Mouse (Mus musculus): Measurements from ENCODE around the gene Tcp10a. TPM values are rescaled to one million over a fixed set of nuclear protein-coding genes. Genes with fewer than 3 reads are reported as not detected.
"Not testable (repeated sequence)": the region's sequence is repeated elsewhere in the genome, so short reads cannot be mapped to it uniquely, and the experiment has no call there.

The Tcp10a gene
- not detected in 2 replicates for polyA plus RNA-seq (2015; fragmentation: Nextera tagmentation; extraction: Ambion mirVana)

GRCm38 (mm10) chr17:7324346-7324745 is at the start of gene Tcp10a:
Tcp10a (plus strand) TSS chr17:7324646.
- H3K36me3 ChIP-seq; ATAC-seq (ENCODE audit: insufficient read depth, low FRiP score, low read depth); H3K4me1 ChIP-seq; H3K27me3 ChIP-seq (replicated peaks); H3K4me3 ChIP-seq (replicated peaks); H3K9ac ChIP-seq; H3K27ac ChIP-seq; H3K9me3 ChIP-seq; H3K4me2 ChIP-seq: not testable (repeated sequence)
- 95% methylated on average over 5 of the region's 5 CpGs for WGBS

DNA sequence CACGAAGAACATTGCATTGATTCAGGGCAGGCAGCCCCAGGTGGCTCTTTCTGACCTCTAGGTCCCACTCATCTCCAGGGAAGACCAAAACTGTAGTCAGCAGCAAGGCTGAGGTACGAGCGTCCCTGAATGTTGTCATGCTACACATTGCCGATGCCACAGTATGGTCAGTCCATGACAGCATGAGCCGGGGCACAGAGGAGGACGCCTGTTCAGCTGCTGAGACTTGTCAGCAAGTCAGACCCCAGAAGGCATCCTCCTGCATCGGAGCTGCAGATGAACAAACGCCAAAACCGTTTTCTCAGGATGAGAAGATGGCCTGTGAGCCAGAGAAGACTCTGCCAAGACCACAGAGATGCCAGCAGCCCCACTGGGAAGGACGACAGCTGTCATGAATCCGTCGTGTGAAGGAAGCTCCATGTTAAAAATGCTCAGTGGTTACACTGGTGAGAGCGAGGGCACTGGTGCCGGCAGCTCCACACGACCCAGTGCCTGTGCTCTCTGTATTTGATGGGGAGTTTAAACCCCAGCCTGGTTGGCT is 45.7 kb upstream of the Tcp10a start:
- Histone ChIP-seq H3K9ac (no peak overlapping the region), H3K4me2 (no peak overlapping the region), H3K4me1 (peaks cover 4% of the 10 kb centered on the region; the same call in 1 of the 2 replicates), H3K9me3 (no peaks in the 10 kb centered on the region), H3K4me3 (replicated peaks) (no peak overlapping the region), H3K36me3 (no peaks in the 10 kb centered on the region), H3K27me3 (replicated peaks) (no peaks in the 10 kb centered on the region), H3K27ac (no peak overlapping the region)
- ATAC-seq (ENCODE audit: insufficient read depth, low FRiP score, low read depth) = no peak
- 91% methylated on average over 15 of the region's 15 CpGs for WGBS

DNA sequence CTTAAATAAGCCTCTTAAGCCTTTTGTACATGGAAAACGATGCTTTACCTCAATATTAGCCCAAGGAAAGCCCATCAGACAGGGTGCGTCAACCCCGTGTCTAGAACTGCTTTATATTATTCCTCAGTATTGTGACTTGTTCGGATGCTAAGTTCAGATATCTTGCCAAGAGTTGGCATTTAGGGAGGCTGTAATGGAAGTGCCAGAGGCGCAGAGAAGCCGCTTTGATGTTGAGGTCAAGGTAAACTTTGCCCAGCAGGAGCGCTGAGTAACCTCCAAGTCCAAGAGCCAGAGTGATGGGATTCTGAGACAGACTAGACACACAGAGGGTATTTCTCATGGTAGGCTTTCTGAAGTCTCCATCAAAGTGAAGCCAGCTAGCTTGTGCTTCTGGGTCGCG is 45.2 kb upstream of the Tcp10a start:
- H3K36me3 ChIP-seq = no peaks in the 10 kb centered on the region
- H3K9me3 ChIP-seq = no peaks in the 10 kb centered on the region
- H3K4me1 ChIP-seq = peaks cover 8% of the 10 kb centered on the region; the same call in 1 of the 2 replicates
- no peak overlapping the region for H3K9ac ChIP-seq
- H3K4me3 ChIP-seq (replicated peaks) = no peak overlapping the region
- ATAC-seq (ENCODE audit: insufficient read depth, low FRiP score, low read depth) = no peak
- 88% methylated on average over 9 of the region's 9 CpGs for WGBS
- H3K27me3 ChIP-seq (replicated peaks) = no peaks in the 10 kb centered on the region
- H3K27ac ChIP-seq = no peak overlapping the region
- no peak overlapping the region for H3K4me2 ChIP-seq

DNA sequence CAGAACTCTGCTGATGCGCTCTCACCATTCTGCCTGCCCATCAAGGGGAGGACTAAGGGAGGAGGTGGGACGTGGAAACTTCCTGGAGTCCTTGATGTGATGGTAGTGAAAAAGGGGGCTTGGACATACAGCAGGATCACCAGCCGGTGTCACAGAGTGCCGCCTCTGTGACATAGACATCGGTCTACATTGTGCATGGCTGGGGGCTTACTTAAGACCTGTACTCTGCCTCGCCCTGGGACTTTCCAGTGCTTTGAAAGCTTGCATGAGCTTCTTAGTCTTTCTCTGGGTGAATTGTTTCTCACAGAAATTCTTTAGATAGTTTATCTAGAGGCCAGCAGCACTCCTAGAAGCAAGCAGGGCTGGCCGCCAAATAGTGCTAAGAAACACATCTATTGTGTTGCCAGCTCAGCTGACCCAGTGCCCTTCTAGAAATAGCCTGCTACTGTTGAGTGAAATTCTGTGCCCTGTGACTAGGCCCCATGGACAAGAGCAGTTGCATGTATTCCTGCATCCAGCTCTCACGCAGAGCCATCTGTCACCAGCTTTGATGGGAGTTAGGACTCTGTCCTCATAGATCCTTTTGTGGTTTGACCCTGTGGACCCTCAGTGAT is 40.0 kb upstream of the Tcp10a start:
- 54% methylated on average over 8 of the region's 8 CpGs for WGBS
- Histone ChIP-seq H3K9me3 (no peaks in the 10 kb centered on the region), H3K4me2 (no peak overlapping the region), H3K4me3 (replicated peaks) (no peak overlapping the region), H3K27ac (peak overlapping the region; percentile 57), H3K36me3 (no peaks in the 10 kb centered on the region), H3K27me3 (replicated peaks) (no peaks in the 10 kb centered on the region), H3K9ac (no peak overlapping the region), H3K4me1 (peaks cover 15% of the 10 kb centered on the region; the same call in 1 of the 2 replicates)
- peak; percentile 53; the same call in 1 of the 2 replicates for ATAC-seq (ENCODE audit: insufficient read depth, low FRiP score, low read depth)

- Histone ChIP-seq H3K27ac (peak overlapping the region; percentile 52; the same call in 1 of the 2 replicates), H3K4me1 (peaks cover 15% of the 10 kb centered on the region; the same call in 1 of the 2 replicates), H3K4me2 (no peak overlapping the region), H3K36me3 (no peaks in the 10 kb centered on the region), H3K9me3 (no peaks in the 10 kb centered on the region), H3K9ac (no peak overlapping the region), H3K27me3 (replicated peaks) (no peaks in the 10 kb centered on the region), H3K4me3 (replicated peaks) (no peak overlapping the region)
- no peak for ATAC-seq (ENCODE audit: insufficient read depth, low FRiP score, low read depth)
- 58% methylated on average over 12 of the region's 12 CpGs for WGBS
These were observed 39.2 kb upstream of the Tcp10a start for GRCm38 (mm10) chr17:7285292-7285691.

GRCm38 (mm10) chr17:7286422-7287050 is 37.9 kb upstream of the Tcp10a start:
- no peak for ATAC-seq (ENCODE audit: insufficient read depth, low FRiP score, low read depth)
- WGBS = 78% methylated on average over 12 of the region's 12 CpGs
- Histone ChIP-seq H3K27me3 (replicated peaks) (no peaks in the 10 kb centered on the region), H3K9me3 (no peaks in the 10 kb centered on the region), H3K36me3 (no peaks in the 10 kb centered on the region), H3K27ac (no peak overlapping the region), H3K4me3 (replicated peaks) (no peak overlapping the region), H3K4me1 (peaks cover 15% of the 10 kb centered on the region; the same call in 1 of the 2 replicates), H3K9ac (no peak overlapping the region), H3K4me2 (no peak overlapping the region)

GRCm38 (mm10) chr17:7292012-7292684 is 32.3 kb upstream of the Tcp10a start:
- ATAC-seq (ENCODE audit: insufficient read depth, low FRiP score, low read depth) = no peak
- Histone ChIP-seq H3K9me3 (no peaks in the 10 kb centered on the region), H3K27me3 (replicated peaks) (no peaks in the 10 kb centered on the region), H3K27ac (no peak overlapping the region), H3K36me3 (no peaks in the 10 kb centered on the region), H3K4me1 (no peaks in the 10 kb centered on the region), H3K9ac (no peak overlapping the region), H3K4me2 (no peak overlapping the region), H3K4me3 (replicated peaks) (no peak overlapping the region)
- 81% methylated on average over 11 of the region's 11 CpGs for WGBS

DNA sequence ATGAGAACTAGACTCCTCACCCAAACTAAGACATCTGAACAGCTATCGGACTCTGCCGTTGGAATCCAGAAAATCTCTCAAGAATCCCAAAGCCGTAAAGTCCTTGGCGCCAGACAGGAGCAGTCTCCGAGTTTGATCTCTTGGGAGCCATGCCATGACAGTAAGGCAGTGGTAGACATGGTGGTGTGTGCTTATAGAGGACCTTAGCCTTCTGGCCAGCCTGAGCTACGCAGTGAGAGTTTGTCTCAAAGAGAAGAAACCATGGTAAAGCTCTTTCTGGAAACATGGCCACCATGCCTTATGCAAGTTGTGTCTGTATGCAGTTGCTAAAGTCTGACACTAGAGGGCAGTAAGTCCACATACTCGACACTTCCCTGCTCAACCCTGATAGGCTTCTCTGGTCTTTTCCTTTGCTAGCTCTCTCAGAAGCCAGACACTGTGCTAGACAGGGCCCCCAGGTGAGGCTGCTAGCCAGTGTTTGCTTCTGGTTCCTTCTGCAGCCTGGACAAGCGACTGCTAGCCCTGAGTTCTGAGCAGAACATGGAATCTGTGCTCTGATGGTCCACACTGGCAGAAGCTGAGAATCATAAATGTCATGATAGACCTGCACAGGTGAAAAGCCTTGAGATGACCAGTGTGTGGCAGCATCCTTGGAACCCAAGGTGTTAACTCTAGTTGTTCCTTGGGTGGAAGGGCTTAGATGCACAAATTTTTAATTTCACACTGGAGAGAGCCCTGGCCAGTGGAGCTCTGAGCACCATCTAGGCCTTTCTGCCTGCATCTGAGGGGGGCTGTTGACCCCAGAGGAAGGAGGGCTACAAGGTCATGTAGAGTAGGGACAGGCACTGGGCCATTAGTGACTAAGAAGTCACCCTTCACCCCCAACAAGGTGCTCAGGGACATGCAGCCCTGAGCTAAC is 17.9 kb upstream of the Tcp10a start:
- not testable (repeated sequence) for H3K4me2 ChIP-seq; H3K4me3 ChIP-seq (replicated peaks); H3K36me3 ChIP-seq; H3K27me3 ChIP-seq (replicated peaks); H3K27ac ChIP-seq; H3K9me3 ChIP-seq; H3K9ac ChIP-seq; H3K4me1 ChIP-seq
- ATAC-seq (ENCODE audit: insufficient read depth, low FRiP score, low read depth) = peak; percentile 53; the same call in 1 of the 2 replicates
- 56% methylated on average over 8 of the region's 8 CpGs for WGBS

- H3K9me3 ChIP-seq; H3K27ac ChIP-seq; ATAC-seq (ENCODE audit: insufficient read depth, low FRiP score, low read depth); H3K4me2 ChIP-seq; H3K36me3 ChIP-seq; H3K4me1 ChIP-seq; H3K27me3 ChIP-seq (replicated peaks); H3K4me3 ChIP-seq (replicated peaks); H3K9ac ChIP-seq: not testable (repeated sequence)
- 78% methylated on average over 7 of the region's 8 CpGs for WGBS
These were observed 8.6 kb upstream of the Tcp10a start for GRCm38 (mm10) chr17:7315693-7316382.

- H3K27me3 ChIP-seq (replicated peaks); H3K4me1 ChIP-seq; H3K4me2 ChIP-seq; H3K9me3 ChIP-seq; H3K36me3 ChIP-seq; H3K27ac ChIP-seq; H3K4me3 ChIP-seq (replicated peaks); H3K9ac ChIP-seq; ATAC-seq (ENCODE audit: insufficient read depth, low FRiP score, low read depth): not testable (repeated sequence)
- WGBS = 76% methylated on average over 6 of the region's 6 CpGs
These were observed 4.7 kb upstream of the Tcp10a start for GRCm38 (mm10) chr17:7319789-7320188.

- 57% methylated on average over 8 of the region's 8 CpGs for WGBS
- not testable (repeated sequence) for H3K27me3 ChIP-seq (replicated peaks); H3K36me3 ChIP-seq; H3K27ac ChIP-seq; H3K9me3 ChIP-seq; H3K4me1 ChIP-seq; ATAC-seq (ENCODE audit: insufficient read depth, low FRiP score, low read depth); H3K4me3 ChIP-seq (replicated peaks); H3K9ac ChIP-seq; H3K4me2 ChIP-seq
These were observed 2.0 kb downstream of the Tcp10a start for GRCm38 (mm10) chr17:7326415-7326814.

Data from stomach, embryonic 15.5 days (tissue).